Mouse (Mus musculus): ENCODE measurements around the gene 4930451I11Rik.

The 4930451I11Rik gene

DNA sequence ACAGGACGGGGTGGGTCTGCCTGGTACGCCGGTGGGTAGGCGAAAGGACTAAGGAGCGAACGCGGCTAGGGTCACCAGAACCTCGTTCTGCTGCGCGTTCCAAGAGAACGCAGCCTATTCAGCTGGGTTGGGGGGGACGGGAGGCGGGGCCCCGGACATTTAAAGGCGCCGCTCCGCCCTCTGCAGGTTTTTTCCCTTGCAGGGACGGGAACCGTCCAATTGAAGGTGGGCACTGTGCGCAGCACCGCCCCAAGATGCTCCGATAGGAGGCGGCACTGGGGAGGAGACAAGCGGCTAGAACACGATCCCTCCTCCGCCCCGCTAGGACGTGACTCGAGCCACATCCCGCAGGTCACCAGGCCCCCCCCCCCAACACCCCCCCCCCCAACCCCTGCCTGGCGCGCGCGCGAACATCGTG lies 32.4 kb downstream of the 4930451I11Rik start:
- peak; percentile 99 for DNase-seq

DNA sequence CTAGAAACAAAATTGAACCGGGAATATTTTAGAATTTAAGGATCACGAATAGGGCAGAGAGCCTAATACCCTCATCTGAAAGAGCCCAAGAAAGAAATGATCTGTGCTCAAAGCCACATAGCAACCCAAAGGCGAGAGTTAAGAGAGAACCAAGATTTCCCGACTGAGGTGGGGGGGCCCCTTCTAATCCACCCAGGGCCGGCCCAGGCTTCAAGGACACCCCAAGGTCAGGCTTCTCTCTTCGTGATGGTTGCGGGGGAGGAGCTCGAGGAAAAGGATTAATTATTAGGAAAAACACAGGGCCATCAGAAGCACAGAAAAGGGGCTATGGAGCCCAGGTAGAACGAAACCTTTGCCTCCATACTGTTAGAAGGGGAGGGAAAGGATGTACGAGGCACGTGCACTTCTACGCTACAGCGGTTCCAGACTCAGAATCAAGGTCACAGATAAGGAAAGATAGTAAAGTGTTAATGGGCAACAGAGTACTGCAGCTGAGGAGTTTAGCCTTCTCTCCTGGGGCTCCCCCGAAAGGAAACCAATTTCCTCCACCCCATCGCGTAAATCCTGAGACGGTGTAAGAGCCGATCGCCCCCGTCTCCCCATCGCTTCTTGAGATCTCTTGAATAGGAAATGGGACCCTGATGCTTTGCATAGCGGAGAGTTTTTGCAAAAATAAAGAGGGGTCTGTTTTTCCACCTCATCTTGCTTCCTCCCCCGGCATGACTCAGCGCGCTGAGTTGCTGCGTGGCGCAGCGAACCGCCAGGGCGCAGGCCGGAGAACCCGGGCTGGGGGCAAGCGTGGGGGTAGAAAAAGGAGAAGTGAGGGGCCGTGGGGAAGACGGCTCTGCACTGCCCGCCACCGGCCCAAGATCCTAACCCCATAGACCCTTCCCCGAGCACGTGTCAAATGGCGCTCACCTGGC lies 33.1 kb downstream of the 4930451I11Rik start:
- DNase-seq: no peak

DNA sequence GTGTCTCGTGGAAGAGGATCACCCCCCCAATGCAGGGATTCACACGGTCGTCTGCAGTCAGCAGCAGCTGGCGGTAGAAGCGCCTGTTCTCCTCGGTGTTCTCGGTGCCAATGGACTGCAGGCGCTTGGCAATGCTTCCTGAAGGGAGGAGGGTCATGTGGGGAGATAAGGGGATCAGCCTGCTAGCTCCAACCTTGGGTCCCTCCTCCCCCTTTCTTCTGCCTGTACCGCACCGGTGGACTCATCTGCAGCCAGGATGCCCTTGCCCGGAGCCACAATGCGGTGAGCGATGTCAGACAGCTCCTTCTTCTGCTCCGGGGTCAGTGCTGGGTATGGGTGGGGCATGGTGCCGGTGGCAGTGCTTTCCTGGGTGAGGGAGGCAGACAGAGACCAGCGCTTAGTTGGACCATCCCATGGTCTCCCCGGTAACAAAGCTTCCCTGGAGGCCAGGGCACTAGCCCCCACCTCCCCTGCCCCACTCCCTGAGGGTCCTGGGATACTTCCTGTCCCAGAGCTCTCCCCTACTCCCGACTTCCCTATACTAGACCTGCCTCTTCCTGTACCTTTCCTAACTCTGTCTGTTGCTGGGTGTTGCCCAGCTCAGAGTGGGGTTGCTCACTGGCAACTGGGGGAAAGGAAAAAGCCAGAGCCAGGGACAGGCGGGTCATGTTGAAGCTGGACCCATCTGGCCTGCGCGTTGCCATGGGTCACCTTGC lies 33.9 kb downstream of the 4930451I11Rik start, which contains the start of gene Fam57b:
Gene Fam57b, plus strand, starts transcription at position 258 of the 716 bp plus-strand sequence.
- DNase-seq: no peak

DNA sequence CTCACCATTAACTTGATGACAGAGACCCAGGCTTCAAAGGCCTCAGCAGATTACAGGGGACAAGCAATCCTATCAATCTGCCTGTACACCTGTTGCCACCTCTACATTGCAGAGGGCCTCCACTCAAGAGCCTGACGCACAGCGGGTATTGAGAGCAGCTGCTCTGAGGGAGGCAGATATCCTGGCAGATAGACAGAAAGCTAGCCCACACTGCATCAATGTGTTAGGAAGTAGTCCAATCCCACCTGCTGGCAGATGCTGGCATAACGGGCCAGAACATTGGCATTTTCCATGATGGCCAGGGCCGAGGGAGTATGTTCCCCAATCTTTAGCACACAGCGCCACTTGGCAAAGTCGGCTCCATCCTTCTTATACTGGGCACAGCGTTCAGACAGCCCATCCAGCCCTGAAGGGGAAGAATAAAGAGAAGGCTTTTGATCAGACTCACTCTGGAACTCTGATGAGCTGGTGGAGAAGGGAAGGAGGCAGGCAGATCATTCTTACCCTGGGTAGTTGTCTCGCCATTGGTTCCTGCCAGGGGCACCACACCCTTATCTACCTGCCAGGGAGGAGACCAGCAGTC lies 35.0 kb downstream of the 4930451I11Rik start:
- DNase-seq: peak; percentile 58

DNA sequence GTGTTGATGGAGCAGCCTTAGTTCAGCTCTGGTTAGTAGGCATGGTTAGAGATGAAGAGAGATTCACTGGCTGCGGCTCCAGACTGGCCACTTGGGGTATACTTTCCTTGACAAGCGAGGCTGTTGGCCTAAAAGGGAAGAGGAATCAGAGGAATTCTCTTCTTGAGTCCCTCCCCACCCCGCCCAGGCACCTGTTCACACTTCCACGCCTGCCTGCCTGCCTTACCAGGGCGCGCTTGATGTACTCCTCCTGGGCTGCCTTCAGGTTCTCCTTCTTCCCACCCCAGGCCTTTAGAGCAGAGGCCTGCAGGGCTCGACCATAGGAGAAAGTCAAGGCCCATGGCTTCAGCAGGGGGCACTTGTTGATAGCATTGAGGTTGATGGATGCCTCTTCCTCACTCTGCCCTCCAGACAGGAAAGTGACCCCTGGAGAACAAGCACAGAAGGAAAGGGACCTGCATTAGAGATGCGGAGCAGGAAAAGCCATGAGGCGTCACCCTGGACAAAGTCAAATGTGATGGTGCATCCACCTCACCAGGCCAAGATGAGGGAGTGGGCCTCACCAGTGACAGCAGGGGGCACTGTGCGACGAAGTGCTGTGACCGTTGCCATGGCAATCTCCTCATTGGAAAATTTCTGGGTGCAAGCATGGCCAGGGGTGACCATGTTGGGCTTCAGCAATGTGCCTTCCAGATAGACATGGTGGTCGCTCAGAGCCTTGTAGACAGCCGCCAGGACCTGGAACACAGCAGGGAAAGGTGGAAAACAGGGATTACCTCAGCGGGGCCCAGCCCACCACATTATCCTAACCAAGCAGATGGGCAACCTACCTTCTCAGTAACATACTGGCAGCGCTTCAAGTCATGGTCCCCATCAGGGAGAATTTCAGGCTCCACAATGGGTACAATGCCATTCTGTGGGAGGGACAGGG lies 35.8 kb downstream of the 4930451I11Rik start:
- no peak for DNase-seq

DNA sequence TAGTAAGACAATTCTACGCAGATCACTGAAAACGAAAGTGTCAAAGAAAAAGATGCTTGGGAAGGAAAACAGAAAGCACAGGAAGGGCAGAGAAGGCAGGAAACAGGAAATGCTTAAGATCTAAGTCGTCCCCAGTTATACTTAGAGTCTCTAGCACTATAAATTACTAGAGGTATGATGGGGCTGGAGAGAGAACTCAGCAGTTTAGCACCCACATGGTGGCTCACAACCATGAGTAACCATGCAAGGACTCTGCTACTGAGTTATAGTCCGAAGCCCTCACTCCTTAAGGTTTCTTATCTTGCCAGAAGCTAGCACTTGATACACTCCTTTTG lies 37.2 kb downstream of the 4930451I11Rik start:
- DNase-seq: no peak

DNA sequence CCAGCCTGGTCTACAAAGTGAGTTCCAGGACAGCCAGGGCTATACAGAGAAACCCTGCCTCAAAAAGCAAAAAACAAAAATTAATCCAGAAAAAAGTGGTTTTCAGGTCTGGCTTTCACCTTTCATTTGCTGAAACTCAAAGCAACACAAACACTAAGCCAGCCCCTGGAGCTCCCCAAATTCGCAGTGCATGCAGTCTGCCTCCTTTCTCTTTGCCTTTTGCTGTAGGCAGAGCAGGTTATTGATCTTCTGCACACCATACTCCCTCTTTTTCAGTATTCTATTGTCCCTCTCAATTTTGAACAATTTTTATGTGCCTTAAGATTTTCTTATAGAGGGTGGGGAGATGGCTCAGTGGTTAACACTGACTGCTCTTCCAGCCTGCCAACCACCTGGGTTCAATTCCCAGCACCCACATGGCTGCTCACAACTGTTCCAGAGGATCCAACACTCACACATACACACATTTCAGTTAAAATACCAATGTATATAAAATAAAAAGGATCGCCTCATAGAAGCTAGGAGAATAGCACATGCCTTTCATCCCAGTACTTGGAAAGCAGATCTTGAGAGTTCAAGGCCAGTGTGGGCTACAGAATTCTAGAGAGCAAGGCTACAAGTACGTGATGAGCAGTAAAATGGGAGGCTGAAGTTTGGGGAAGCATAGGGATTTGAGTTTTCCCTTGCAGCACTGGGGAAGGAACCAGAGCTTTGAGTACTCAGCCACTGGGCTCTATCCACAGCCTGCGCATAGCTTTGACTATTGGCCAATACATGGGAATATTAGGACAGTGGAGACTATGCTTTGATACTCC lies 37.8 kb downstream of the 4930451I11Rik start:
- no peak for DNase-seq

DNA sequence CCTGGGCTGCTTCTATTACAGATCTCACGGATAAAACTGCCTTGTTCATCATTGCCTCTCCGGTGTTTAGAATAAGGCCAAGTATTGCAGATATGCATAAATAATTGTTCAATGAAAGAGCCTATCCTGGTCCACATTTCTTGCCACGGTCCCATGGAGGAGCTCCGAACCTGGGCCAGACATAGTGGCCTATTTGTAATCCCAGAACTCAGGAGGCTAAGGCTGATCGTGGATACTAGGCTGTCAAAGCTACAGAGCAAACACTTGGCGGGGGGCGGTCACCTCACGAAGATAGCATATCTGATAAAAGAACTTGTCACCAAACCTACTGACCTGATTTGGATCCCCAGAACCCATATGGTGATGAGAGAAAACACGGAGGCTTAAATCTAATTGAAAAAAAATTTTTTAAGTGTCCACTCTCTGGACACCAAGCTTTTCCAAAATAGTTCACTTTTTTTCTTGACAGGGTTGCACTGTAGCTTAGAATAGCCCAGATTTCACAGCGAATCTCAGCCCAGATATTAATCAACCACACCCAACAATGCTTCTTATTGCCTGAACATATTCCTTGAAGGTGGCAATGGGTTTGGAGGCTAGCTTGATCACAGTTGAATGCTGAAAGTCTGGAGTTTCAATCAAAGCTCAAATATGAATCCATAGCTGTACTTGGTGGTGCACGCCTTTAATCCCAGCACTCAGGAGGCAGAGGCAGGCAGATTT lies 38.6 kb downstream of the 4930451I11Rik start:
- DNase-seq: no peak

DNA sequence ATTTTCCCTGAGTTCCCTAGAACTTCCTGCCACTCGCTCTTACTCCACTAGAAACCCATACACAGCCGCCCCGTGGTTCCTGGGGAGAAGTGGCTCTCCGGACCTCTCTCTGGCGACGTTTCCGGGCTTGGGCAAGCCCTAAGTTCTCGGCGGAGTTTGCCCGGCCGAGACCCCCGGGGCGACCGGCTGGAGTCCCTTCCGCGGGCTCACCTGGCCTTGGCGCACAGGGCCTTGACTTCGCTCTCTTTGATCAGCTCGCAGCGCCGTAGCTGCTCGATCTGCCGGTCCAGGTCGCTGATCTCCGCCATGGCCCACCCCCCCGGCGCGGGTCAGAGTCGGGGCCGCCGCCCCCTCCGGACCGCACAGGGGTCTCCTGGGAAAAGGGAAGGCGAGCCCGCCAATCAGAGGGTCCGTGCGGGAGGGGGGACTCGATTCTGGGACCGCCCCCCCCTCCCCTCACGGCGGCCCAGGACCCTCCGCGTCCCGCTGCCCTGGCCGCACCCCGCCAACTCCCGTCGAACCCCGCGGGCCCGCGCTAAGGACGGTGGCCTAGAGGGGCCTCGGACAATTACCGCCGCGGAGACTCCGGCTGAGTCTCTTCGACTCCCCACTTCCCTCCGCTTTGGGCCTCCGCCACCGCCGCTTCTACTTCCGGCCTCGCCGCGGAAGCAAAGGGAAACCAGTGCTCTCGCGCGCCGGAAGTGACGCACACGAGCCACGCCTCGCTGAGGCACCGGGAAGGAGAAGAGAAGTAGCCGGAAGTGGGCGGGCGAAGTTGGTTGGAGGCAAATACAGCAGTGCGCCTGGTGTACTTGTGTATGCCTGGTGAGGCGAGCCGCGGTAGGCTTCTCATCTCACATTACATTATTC lies 39.4 kb downstream of the 4930451I11Rik start, which contains the start of gene Ppp4c:
Gene Ppp4c, minus strand, starts transcription at position 646 of the 870 bp plus-strand sequence.
- DNase-seq: peak; percentile 98

DNA sequence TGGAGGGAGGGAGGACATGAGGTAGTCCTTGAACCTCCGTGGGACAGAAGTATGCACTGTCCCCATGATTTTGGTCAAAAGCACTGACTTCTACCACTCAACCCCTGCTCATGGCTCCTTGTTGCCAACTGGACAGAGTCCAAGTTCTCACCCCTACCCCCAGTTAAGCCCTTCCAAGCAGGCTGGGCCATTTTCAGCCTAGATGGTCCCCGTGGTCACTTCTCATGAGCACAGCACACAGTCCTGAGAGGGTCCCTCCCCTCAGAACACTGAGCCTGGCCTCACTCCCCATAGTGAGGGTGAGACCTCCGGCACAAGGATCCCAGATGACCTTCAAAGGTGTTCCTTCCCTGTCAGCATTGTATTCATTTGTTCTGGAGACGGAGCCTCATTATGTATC lies 42.3 kb downstream of the 4930451I11Rik start:
- DNase-seq: no peak

DNA sequence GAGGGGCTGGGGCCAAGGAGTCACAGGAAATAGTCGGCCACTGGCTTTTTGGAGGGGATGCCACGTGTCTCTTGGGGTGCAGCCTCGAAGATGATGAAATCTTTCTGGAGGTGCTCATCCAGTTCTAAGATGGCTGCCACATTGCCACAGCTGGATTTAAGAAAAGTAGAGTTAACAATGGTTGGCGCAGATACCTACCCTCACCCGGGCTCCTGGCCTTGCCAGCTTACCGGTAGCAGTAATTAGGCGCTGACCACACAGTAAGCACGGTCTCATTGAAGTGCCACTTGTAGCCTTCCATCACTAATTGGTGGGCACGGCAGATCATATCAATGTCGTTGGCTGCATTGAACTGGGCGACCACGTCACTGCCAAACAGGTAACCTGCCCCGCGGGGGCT lies 45.3 kb downstream of the 4930451I11Rik start:
- no peak for DNase-seq

DNA sequence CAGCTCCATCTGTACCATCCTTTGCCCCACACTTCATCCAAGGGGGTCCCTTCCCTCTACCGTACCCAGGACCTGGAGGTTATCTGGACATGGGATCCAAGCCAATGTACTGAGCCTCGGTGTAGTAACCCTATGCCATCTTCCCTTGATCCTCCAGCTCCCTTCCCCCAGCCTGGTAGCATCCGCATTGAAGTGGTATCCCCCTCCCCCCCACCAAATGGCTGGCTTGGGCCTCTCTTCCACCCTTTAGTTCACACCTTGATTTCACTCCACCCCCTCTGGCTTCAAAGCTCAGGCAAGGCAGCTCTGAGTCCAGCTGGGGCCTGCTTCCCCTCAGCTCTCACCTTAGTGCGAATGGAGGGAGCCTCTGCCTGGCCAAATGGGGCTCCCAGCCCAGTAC lies 46.4 kb downstream of the 4930451I11Rik start:
- DNase-seq: no peak

DNA sequence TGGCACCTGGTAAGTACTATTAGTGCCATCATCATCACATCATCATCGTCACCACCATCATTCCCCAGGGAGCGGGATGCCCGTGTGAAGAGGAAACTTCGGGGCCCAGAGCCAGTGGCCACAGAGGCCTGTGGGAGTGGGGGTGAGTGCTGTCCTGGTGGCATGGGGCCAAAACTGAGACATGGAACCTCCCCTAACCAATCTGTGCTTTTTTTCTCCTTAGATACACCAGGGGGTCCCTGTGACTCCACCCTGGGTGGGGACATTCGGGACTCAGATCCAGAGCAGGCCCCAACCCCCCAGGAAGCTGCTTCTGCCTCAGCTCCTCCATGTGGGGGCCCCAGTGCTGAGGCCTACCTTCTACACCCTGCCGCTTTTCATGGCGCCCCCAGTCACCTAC lies 47.0 kb downstream of the 4930451I11Rik start:
- DNase-seq: no peak

DNA sequence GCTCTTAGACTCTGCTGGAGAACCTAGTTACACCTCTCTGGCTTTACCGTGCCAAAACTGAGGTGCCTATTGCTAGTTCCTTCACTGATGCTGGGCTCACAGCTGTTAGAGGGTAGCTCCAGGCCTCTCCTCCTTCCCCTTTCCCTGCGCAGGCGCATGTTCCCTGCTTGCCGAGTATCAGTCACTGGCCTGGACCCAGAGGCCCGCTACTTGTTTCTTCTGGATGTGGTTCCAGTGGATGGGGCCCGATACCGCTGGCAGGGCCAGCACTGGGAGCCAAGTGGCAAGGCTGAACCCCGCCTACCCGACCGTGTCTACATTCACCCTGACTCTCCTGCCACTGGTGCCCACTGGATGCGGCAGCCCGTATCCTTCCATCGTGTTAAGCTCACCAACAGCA lies 48.7 kb downstream of the 4930451I11Rik start:
- no peak for DNase-seq

DNA sequence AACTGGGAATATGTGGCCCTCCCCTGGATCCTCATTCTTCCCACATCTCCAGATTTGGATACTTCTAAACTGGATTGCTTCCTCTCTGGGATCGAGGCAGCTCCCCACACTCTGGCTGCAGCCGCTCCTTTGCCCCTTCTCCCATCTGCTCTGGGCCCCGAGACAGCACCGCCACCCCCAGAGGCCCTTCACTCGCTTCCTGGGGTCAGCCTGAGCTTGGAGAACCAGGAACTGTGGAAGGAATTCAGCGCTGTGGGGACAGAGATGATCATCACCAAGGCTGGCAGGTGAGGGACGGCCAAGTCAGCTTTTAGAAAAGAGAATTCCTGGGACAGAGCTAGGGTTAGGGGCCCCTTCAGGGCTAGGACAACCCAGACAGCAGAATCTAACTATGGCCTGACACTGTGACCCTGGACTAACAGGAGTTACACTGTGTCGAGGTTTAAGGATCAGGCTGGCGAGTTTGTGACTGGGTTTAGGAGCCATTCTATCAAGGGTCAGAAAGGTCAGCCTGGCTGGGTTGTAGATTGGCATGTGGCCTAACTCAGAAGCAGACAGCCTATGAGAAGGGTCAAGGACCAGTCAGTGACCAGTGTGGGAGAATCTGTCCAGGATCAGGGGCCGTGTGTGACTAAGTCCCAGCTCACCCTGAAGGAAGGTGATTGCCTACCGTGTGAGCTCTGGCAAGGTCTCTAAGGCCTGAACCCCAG lies 49.6 kb downstream of the 4930451I11Rik start:
- DNase-seq: no peak

DNA sequence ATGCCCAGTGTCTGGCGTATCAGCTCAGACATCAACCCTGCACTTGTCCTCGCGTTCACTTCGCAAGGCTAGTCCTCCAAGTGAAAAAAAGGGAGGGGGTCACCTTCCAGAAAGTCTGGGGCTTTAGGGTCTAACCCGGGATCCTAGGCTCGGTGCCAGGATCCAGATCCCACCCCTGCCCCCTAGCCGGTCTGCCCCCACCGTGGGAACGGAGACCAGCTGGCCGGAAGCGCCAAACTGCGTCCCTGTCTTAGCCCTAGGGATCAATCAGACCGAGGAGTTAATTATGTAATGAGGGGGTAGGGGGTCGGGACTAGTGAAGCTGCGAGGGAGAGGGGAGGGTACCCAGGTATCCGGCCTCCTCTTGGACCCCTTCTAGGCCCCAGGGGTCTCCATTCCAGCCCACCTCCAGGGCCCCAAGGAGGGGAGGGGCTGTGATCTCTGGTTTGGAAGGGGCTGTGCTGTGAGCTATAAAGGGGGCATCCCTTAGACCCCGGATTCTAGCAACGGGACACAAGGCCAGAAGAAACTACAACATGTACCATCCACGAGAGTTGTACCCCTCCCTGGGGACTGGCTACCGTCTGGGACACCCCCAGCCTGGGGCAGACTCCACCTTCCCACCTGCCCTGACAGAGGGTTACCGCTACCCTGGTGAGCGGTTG lies 50.3 kb downstream of the 4930451I11Rik start, which contains the start of gene Tbx6:
Gene Tbx6, plus strand, starts transcription at position 513 of the 665 bp plus-strand sequence.
- no peak for DNase-seq
